Mouse (Mus musculus) liver, postnatal 0 days (tissue): Measurements from ENCODE around the gene Tmem163.

Experiments used
- CTCF ChIP-seq: sonication (generic); IDR thresholded peaks from 2 replicates; pipeline ENCODE4 v1.5.1; 2016; ENCODE audit warnings: antibody characterized with exemption, low read depth
- EP300 ChIP-seq: IDR thresholded peaks from 2 replicates; pipeline ENCODE4 v1.6.1; 2016; ENCODE audit warnings: antibody characterized with exemption, low read depth, mild to moderate bottlenecking

DNA sequence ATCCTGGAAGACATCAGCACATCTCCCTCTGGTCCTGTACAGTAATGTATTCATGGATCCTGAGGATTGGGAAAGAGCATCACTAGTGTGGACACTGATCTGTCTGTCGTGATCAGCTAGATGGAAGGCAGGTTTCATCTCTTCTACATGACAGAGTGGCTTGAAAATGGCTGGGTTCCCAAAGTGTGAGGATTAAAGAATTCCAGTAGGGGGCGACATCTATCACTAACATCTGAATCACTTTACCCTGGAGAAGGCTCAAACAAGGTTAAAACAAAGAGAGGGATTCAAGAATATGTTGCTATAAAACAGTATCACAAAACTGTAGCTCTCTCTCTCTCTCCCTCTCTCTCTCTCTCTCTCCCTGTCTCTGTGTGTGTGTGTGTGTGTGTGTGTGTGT lies 17.2 kb upstream of the Tmem163 start:
- TF ChIP-seq CTCF (peak; percentile 59), EP300 (no peak)
